Mouse (Mus musculus): ENCODE data around the gene Fbrs. TPM values are rescaled to one million over a fixed set of nuclear protein-coding genes. Genes with fewer than 3 reads are reported as not detected.
"Not testable (repeated sequence)": the region's sequence is repeated elsewhere in the genome, so short reads cannot be mapped to it uniquely, and the experiment has no call there.

The Fbrs gene
- 84.4 and 86.7 TPM in 2 replicates for total RNA-seq (2021)
- long read RNA-seq, partial matches to known transcripts = 0 of 1 reads
- long read RNA-seq, other reads (novel, unspliced or antisense) = 1 of 1 reads

DNA sequence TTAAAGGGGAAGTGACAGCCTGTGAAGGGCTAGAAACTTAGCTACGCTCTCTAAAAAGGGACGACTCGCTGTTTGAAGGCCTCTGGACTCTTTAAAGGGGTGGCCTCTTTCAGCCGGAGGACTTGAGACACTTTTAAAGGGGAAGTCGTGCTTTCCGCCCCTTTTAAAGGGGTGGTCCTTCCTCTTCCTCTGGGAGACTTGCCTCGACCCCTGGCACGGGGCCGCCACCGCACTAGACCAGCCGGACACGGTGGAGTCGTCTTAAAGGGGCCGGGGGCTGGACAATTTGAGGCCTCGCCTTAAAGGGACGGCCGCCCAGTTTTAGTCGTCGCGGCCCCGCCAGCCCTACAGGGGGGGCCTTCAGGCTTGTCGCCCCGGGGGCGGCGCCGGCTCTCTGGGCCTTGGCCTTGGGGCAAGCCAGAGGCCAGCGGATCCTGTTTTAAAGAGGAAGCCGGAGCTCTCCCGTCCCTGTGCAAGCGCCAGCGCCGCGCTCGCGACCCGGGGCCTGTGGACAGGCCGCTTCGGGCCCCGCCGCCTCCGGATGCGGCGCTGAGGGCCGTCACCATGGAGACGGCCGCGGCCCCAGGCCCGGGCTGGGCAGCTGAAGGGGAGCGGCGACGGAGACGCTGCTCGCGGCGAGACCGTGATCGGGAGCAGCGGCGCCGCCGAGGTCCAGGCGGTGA is at the start of gene Fbrs:
Gene Fbrs, plus strand, starts transcription at position 565 of the 683 bp plus-strand sequence.
- DNase-seq = peak; percentile 96

DNA sequence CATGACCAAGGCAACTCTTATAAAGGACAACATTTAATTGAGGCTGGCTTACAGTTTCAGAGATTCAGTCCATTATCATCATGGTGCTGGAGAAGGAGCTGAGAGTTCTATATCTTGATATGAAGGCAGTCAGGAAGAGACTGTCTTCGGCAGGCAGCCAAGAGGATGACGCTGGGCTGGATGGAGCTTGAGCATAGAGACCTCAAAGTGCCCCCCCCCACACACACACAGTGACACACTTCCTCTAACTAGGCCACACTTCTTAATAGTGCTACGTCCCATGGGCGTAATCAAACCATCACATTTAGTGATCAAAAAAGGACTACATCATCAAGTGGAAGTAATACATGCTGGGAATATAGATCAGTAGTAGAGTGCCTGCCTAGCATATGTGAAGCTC is 43.8 kb upstream of the Fbrs start:
- DNase-seq = no peak

GRCm38 (mm10) chr7:127437724-127438123 is 41.3 kb upstream of the Fbrs start:
- no peak for DNase-seq

GRCm38 (mm10) chr7:127443976-127444375 is 35.0 kb upstream of the Fbrs start:
- no peak for DNase-seq

DNA sequence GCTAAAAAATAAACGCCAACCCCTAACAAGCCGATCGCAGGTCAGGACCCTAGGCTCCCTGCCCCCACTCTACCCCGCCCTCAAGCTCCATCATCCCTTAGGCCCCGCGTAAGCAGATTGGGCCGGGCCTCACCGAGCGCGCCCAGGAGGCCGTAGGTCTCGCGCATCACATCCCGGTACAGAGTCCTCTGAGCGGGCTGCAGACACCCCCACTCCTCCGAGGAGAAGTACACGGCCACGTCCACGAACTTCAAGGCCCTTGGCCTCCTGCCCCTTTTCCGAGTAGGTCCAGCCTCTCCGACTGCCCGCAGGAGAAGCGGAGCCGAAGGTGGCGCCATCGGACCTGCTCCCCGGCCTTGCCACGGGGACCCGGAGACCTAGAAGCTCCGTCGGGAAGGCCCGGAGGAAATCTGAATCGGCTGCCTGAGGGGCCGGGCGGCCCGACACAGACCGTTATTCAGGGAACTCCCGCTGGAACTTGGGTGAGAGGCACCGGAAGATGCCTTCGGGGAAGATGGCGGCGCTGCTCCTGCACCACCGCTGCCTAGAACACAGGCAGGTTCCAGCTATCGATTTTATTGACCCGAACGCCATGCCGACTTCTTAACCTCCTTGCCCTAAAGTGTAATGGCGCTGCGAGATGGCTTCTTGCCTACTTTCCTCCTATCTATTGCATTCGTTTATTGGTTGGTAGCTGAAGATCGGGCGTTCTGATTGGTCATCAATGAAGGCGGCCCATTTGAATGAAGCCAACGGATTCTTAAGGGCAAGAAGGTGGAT is 30.3 kb upstream of the Fbrs start, which contains the start of gene Zfp689:
Gene Zfp689, minus strand, starts transcription at position 638 of the 780 bp plus-strand sequence.
- DNase-seq = peak; percentile 86

- no peak for DNase-seq
Observed at GRCm38 (mm10) chr7:127449966-127450365, 29.0 kb upstream of the Fbrs start.

DNA sequence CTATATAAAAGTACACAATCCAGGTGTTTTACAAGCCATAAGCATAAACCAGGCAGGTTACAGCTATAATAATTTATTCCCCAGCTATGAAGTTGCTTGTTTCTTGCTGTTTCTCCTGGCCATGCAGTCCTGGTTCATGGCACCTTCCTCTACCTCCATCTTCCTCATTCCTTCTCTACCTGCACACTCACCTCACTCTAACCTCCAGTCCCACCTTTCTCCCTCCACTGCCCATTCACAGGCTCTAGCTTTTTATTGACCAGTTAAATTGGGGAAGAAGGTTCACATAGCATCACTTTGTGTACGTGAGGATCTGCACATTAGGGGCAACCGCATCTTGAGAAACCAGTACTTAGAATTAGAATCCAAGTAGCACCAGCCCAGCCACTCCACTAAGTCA is 25.9 kb upstream of the Fbrs start:
- DNase-seq = no peak

GRCm38 (mm10) chr7:127454905-127455304 is 24.1 kb upstream of the Fbrs start:
- no peak for DNase-seq

DNA sequence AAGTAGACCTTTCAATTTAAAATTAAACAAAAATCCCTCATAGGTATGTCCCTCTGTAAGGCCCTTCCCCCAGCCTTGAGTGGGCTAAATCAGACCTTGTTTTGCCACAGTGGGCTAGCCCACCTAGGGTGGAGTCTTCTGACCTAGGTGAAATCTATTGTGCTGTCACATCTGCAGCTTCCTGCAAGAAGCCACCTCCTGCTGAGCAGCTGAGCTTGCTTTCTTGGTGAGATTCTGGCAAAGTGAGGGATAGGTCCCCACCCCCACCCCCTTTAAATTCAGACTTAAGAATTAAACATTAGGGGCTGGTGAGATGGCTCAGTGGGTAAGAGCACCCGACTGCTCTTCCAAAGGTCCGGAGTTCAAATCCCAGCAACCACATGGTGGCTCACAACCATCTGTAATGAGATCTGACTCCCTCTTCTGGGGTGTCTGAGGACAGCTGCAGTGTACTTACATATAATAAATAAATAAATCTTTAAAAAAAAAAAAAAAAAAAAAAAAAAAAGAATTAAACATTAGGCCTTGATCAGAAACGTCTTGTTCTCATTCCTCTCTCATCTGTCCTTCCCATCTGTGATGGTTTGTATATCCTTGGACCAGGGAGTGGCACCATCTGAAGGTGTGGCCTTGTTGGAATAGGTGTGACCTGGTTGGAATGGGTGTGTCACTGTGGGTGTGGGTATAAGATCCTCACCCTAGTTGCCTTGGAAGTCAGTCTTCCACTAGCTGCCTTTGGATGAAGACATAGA is 20.5 kb upstream of the Fbrs start:
- not testable (repeated sequence) for DNase-seq

GRCm38 (mm10) chr7:127459311-127459710 is 19.7 kb upstream of the Fbrs start, which contains the start of gene Prr14:
Prr14 (plus strand) TSS chr7:127459611.
- not testable (repeated sequence) for DNase-seq

- DNase-seq = no peak
Observed at GRCm38 (mm10) chr7:127465191-127465590, 13.8 kb upstream of the Fbrs start.

DNA sequence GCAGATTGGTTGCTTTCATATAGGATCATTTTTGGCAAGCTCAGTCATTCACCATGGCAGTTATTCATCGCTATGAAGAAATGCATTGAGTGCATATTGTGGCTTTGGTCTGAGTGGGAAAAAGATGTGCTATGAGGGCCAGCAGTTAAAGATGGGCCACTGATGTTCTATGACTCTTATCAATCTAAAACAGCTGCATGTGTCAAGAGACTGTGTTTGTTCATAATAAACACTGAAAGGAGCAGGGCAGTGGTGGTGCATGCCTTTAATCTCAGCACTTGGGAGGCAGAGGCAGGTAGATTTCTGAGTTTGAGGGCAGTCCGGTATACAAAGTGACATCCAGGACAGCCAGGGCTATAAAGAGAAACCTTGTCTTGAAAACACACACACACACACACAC is 13.3 kb upstream of the Fbrs start:
- not testable (repeated sequence) for DNase-seq

DNA sequence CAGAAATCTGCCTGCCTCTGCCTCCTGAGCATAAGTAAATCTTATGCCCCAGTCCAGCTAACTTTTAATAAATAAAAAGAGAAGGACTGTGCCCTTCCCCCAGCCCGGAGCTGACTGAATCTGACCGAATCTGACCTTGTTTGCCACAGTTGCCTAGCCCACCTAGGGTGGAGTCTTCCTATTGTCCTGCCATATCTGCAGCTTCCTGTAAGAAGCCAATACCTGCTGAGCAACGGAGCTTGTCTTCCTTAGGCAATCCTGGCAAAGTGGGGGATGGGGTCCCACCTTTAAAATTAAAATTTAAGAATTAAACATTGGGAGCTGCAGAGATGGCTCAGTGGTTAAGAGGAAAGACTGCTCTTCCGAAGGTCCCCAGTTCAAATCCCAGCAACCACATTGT is 12.4 kb upstream of the Fbrs start:
- no peak for DNase-seq

DNA sequence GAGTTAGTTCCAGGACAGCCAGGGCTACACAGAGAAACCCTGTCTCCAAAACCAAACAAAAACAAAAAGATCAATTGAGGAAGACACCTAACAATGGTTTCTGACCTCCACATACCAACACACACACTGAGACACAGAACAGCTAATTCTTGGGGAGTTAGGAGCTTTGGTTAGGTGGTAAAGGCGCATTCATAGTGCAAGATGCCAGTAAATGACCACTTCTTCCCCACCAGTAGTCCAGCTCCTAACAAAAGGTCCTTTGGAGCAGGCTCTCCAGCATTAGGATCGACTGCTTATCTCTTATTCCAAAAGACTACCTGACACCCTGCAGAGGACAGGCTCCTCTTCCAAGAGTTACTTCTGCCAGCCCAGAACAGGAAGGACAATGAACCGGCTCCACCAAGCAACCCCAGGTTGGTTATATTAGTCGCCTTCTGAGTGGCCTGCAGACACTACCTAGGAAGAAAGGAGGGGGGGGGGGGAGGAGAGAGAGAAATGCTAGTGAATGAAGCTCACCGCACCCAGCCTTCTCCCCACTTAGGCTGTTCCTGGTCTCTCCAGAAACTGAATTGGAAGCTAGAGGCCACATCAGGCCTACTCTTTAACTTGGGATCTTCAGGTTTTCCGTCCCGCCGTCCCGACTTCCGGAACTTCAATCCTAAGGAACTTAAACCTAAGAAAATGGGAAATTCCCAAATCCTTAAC is 8.8 kb upstream of the Fbrs start:
- no peak for DNase-seq

DNA sequence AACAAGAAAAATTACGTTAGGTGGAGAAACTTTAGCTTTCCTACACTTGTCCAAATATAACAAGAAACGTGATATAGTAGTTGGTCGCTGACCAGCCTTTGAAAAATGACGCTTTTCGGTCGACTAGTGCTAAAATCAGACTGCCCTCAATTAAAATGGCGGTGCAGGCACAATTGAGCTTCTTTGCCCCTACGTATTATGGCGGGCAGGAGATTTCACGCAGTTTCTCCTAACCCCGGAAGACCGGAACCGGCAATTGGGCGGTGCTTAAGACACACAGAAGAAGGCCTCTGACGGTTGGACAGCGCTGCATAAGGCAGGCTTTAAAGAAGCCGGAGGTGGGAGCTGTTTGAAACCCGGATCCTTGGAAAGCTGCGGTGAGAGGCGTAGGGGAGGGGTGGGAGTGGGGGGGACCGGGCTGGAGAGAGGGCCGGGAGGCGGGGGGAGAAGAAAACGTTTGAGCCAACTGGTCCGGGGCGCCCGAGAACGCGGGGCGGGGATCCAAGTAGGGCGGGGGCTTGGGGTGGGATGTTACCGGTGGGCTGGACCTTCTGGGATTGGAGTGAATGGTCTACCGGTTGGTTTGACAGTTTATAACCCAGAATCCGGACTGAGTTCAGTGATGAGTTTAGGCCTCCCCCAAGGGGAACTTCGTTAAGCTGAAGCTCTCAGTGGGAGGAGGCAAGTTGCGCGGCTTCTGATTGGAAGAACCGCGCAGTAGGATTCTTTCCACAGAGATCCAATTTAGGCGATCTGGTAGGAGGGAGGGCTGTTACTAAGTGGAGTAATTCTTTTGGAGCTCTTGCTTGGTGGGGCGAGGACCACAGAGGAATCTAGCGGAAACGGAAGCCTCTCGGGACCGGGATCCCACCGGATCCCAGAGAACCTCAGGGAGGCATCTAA is 8.0 kb upstream of the Fbrs start:
- peak; percentile 86 for DNase-seq

DNA sequence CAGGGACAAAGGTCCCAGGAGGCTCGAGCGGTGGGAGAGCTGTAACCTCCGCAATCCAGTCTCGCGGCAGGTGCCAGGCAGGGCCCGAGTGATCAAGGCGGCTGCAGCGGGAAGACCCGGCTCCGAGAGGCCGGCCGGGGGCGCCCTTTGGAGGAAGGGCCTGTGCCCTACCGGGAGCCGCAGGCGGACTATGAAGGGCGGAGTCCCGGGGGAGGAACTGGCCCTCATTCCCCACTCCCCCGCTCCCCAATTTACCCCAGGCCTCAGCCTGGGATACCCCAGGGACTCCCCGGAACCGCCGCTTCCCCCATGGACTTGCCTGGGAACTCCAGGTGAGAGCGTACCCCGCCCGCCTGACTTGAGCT is 7.4 kb upstream of the Fbrs start:
- peak; percentile 59 for DNase-seq

DNA sequence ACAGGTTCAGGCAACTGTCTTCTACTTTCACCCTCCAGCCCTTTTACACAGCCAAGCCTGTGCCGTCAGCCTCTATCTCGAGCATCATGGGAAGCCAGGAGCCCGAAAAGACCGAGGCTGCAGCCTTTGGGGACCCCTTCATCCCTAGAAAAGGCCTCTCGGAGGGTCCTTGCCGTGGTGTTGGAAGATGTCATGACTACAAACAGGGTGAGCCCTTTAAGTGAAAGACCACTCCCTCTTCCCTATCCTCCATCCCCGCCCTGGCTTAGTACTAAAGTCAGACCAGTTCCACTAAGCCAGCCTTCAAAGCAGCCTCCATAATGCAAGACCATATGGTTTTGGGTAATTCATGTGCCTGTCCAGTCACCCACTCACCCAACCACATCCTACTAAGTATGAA is 6.9 kb upstream of the Fbrs start:
- DNase-seq = no peak

GRCm38 (mm10) chr7:127473705-127474104 is 5.3 kb upstream of the Fbrs start:
- DNase-seq = no peak

DNA sequence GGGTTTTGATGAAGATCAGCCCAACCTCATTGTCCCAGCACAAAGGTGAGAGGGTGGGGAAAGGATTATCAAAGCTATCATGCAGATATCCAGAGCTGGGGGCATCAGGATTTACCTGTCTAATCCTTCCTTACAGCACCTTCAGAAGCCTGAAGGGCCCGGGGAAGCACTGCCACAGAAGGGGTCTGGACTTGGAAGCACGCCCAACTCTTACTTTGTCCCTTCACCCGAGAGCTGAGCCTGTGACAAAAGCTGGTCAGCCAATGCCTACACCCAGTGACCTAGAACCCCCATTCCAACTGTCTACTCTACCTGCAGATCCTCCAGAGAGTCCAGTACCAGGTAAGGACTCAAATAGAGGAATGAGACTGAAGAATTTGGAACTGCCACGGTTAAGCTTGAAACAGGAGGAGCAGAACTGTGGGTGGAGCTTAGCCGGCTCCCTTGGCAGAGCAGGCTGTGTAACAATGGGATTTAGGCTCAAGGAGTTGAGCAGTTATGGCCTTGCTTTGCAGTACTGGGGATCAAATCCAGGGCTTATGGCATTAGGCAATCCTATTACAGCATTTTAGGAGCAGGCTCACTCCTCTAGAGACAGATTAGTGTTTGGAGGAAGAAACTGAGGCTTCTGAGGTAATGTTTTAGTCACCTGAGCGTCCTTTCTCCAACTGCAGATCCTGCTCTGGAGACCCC is 4.5 kb upstream of the Fbrs start:
- no peak for DNase-seq

DNA sequence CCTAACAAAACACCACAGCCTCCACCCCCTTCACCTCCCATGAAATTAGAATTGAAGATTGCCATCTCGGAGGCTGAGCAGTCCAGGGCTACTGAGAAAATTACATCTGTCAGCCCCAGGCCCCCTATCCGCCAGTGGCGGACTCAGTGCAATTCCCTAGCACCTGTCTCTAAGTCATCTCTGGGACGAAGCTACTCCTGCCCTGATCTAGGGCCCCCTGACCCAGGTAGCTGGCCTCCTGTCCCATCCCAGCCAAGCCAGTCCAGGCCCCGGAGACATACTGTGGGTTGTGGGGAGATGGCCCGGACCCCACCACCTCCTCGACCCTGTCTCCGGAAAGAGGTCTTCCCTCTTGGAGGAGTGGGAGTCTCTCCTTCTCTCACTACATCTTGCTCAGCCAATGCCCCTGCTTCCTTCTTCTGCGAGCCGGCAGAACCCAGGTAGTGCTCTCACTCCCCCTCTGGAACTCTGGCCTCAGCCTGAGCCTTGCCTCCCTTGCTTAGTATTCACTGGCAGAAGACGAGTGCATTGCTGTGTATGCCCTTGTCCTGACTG is 3.7 kb upstream of the Fbrs start:
- DNase-seq = no peak
